Mouse (Mus musculus) ES-E14 (cell line): Measurements from ENCODE around the gene Srcap.

Source experiments
- MAFK ChIP-seq: IDR thresholded peaks from 2 replicates; pipeline ENCODE4 v1.6.1; 2014; ENCODE audit warnings: mild to moderate bottlenecking, low read depth, low read length, inconsistent platforms; ENCODE audit not compliant: insufficient read depth
- ZC3H11A ChIP-seq: IDR thresholded peaks from 2 replicates; pipeline ENCODE4 v1.6.1; 2012; ENCODE audit warnings: low read depth, mild to moderate bottlenecking, inconsistent platforms, low read length, borderline replicate concordance
- ZNF384 ChIP-seq: IDR thresholded peaks from 2 replicates; pipeline ENCODE4 v1.6.1; 2012; ENCODE audit warnings: low read depth, low read length, inconsistent platforms

GRCm38 (mm10) chr7:127470011-127470715, 41.6 kb upstream of the Srcap start:
- TF ChIP-seq MAFK (no peak), ZNF384 (no peak), ZC3H11A (no peak)
